Mouse (Mus musculus): ENCODE measurements at regions not wholly inside any gene's neighbourhood (a gene's known extent, or its start where the extent isn't known, plus 50 kb on each side); places are given as distances from the start of the nearest gene placed in this dataset.

DNA sequence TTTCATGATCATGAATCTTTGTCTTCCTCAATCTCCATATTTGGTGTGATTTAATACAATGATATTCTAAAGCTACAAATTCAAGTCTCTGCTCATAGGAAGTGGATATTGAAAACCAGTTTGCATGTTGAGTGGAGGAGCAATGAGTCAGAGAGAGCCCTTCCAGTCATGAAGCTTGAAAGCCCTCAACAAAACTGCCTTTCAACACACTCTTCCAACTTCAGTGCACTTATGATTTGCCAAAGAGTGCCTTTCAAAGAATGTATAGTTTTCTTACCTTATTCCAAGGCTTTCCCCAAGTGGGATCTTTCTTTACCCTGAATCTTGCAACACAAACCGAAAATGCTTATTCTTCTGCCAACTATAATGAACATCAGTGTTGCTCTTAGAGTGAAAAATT is 690.6 kb downstream of the Hdgfl1 start:
- ATAC-seq (no peak), DNase-seq (ENCODE audit: low read depth, low spot score) (no peak)
- H3K27me3 ChIP-seq: peaks cover 3% of the 10 kb centered on the region
- in situ Hi-C loops (cut with MboI; ENCODE audit: low pct_unique_long_range_greater_than_20kb): no loop called here
- ChIA-PET POLR2A (no interaction called here), CTCF (no interaction called here)
- no peak for TF ChIP-seq CTCF (IDR thresholded peaks at IDR 0.05)

GRCm38 (mm10) chr13:26061322-26061721 is 708.6 kb downstream of the Hdgfl1 start:
- POLR2A ChIA-PET: no interaction called here

GRCm38 (mm10) chr13:26037699-26038098 is 732.3 kb downstream of the Hdgfl1 start:
- CTCF ChIA-PET: interaction anchor here (0.6 kb wide), 1 partner anchor 8 kb away, joined by 3 read pairs; no protein-coding TSS in a partner anchor
- POLR2A ChIA-PET: no interaction called here
- H3K27me3 ChIP-seq: peaks cover 13% of the 10 kb centered on the region
- DNase-seq (ENCODE audit: low read depth, low spot score) (no peak), ATAC-seq (no peak)
- TF ChIP-seq CTCF (IDR thresholded peaks at IDR 0.05): no peak
- in situ Hi-C loops (cut with MboI; ENCODE audit: low pct_unique_long_range_greater_than_20kb): no loop called here

More at GRCm38 (mm10) chr13:26061322-26061721, 708.6 kb downstream of the Hdgfl1 start:
- DNase-seq (ENCODE audit: low read depth, low spot score): no peak
- H3K27me3 ChIP-seq: peaks cover 11% of the 10 kb centered on the region
- CTCF ChIA-PET: no interaction called here
- no peak for ATAC-seq
- in situ Hi-C loops (cut with MboI; ENCODE audit: low pct_unique_long_range_greater_than_20kb): no loop called here
- no peak for TF ChIP-seq CTCF (IDR thresholded peaks at IDR 0.05)

DNA sequence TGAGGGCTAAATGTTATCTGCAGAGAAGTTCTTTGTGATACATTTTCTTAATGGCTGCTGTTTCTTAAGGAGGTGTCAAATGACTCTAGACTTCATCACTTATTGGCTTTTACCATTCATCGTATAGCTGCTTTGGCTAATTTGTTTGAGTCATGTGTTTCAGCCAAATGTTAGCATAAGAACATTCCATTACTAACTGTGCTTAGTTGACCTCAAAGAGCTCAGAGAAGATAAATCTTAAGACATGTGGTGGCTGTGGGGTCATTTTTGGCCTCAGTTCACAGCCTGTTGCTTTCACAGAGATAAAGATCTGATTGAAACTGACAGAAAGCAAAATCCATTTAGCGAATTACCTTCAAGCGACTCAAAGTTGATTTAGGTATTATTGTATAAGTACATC is 743.6 kb downstream of the Hdgfl1 start:
- CTCF ChIA-PET: interaction anchor here (1.2 to 1.6 kb wide), 2 partner anchors 10 to 44 kb away, joined by 3 read pairs; no protein-coding TSS in a partner anchor
- DNase-seq (ENCODE audit: low read depth, low spot score): no peak

DNA sequence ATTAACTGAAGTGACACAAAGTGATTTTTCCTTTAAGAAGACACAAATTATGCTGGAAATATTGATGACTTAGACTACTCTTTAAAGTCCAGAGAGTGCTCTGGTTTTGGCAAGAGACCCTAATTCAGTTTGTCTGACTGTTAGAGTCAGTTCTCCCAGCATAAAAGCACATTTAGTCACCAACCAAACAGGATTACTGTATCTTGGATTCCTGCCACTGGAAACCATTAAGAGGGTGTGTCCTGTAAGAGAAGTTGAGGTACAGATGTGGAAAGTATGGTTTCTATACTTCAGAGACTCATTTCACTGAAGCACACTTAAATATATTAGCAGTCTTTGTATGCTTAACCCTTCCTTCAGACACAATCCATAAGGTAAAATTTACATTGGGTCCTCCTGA is 745.3 kb downstream of the Hdgfl1 start:
- DNase-seq (ENCODE audit: low read depth, low spot score) (no peak), ATAC-seq (no peak)
- H3K27me3 ChIP-seq: peaks cover 3% of the 10 kb centered on the region
- no peak for TF ChIP-seq CTCF (IDR thresholded peaks at IDR 0.05)
- in situ Hi-C loops (cut with MboI; ENCODE audit: low pct_unique_long_range_greater_than_20kb): no loop called here
- ChIA-PET CTCF (no interaction called here), POLR2A (no interaction called here)

More for the DNA sequence above, 743.6 kb downstream of the Hdgfl1 start:
- POLR2A ChIA-PET: interaction anchor here (0.6 kb wide), 1 partner anchor 107 kb away, joined by 4 read pairs; no protein-coding TSS in a partner anchor
- no peak for ATAC-seq
- in situ Hi-C loops (cut with MboI; ENCODE audit: low pct_unique_long_range_greater_than_20kb): no loop called here
- TF ChIP-seq CTCF (IDR thresholded peaks at IDR 0.05): no peak
- H3K27me3 ChIP-seq: peaks cover 3% of the 10 kb centered on the region

DNA sequence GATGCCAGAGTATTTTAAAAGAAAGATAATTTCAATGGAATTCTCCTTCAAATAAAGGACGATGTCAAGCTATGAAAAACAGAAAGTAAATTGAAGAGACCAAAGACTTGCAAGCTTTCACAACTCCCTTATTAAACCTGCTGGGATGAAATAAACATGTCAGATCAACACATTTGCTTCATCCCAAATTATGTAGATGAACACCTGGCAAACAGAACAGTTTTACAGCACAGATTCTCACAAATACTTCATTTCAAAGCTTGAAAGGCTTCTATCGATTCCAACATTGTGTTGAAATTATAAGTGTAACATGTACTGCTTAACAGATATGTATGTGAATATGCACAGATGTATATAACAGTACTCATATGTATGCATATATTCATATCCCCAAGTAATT is 749.5 kb downstream of the Hdgfl1 start:
- CTCF ChIA-PET: no interaction called here
- TF ChIP-seq CTCF (IDR thresholded peaks at IDR 0.05): no peak
- in situ Hi-C loops (cut with MboI; ENCODE audit: low pct_unique_long_range_greater_than_20kb): no loop called here
- DNase-seq (ENCODE audit: low read depth, low spot score): no peak
- H3K27me3 ChIP-seq: peaks cover 5% of the 10 kb centered on the region
- POLR2A ChIA-PET: no interaction called here
- no peak for ATAC-seq

DNA sequence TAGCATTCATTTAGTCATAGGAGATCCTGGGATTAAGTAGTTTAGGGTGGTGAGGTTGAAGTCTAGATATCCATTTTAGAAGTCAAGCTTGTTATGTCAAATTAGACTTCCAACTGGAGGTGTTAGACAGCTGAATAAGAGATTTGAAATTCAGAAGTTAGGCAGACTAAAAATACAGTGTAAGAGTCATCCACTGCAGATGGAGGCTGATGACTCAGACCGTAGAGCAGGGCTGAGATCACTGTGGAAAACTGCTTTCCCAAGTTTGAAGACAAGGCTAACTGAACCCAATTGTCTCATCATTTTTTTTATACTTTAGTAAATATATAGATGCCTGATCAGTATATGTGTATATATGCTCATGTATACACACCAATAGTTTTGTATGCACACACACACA is 738.8 kb upstream of the Nrsn1 start:
- no peaks in the 10 kb centered on the region for H3K27me3 ChIP-seq
- CTCF ChIA-PET: no interaction called here
- peak; percentile 12 for DNase-seq (ENCODE audit: low read depth, low spot score)
- no peak for ATAC-seq
- POLR2A ChIA-PET: no interaction called here
- TF ChIP-seq CTCF (IDR thresholded peaks at IDR 0.05): no peak
- in situ Hi-C loops (cut with MboI; ENCODE audit: low pct_unique_long_range_greater_than_20kb): no loop called here

DNA sequence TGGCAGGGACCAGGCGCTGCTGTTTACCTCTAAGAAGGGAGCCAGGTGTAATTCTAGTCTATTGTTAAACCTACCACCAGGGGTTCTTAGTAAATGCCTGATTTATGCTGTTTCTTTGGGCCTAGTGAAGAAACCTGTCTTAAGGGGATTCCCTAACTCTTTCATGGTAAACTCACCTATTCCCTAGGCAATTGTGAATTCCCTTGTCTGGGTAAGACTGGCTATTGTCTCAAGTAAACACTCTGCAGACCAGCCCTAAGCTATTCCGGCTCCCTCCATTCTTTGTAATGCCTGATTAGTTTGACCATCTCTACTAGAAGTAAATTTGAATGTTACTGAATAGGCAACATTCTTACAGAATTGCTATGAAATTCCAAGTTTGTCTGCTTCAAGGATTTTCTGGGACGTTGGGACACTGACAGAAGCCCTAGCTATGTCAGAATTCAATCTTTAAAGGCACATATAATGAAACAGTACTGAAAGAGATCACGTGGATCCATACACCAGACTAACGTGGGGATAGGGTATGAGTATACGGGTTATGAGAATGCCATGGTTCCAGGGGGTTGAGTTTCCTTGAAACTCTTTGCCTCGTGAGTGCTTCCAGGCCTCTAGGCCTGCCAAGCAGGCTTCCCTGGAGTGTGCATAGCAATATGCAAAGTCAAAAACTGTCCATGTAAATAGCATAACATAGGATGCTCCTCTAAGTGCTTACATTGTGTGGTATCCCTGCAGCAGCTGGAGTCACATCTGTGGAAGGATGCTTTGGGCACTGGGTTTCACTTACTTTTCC is 734.7 kb upstream of the Nrsn1 start:
- CTCF ChIA-PET: no interaction called here
- no peak for DNase-seq (ENCODE audit: low read depth, low spot score)
- ATAC-seq: no peak
- in situ Hi-C loops (cut with MboI; ENCODE audit: low pct_unique_long_range_greater_than_20kb): no loop called here
- POLR2A ChIA-PET: no interaction called here
- no peaks in the 10 kb centered on the region for H3K27me3 ChIP-seq
- TF ChIP-seq CTCF (IDR thresholded peaks at IDR 0.05): no peak

DNA sequence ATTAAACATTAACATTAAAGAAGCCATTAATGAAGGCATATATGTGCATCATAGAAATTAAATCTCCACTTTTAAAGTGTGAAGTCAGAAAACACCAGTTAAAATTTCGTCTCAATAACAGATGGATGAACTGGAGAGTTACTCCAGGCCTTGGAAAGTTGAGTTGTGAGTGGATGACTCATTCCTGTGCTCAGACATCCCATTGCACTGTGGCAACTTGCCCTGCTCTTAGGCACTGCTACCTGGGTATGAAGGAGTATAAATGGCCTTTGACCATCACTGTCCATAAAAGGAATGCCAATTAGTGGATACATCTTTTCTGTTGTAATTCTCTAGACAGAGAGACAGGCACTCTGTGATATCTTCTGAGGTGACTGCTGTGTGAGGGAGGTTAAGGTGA is 723.2 kb upstream of the Nrsn1 start:
- ChIA-PET POLR2A (no interaction called here), CTCF (no interaction called here)
- peaks cover 4% of the 10 kb centered on the region for H3K27me3 ChIP-seq
- ATAC-seq (peak; percentile 67), DNase-seq (ENCODE audit: low read depth, low spot score) (no peak)
- no peak for TF ChIP-seq CTCF (IDR thresholded peaks at IDR 0.05)
- in situ Hi-C loops (cut with MboI; ENCODE audit: low pct_unique_long_range_greater_than_20kb): no loop called here

GRCm38 (mm10) chr13:25989067-25989756 is 718.9 kb upstream of the Nrsn1 start:
- ChIA-PET CTCF (no interaction called here), POLR2A (interaction anchor here (0.6 to 1.0 kb wide), 2 partner anchors 8 to 937 kb away, joined by 3 read pairs; no protein-coding TSS in a partner anchor)
- no peak for DNase-seq (ENCODE audit: low read depth, low spot score)
- in situ Hi-C loops (cut with MboI; ENCODE audit: low pct_unique_long_range_greater_than_20kb): no loop called here
- ATAC-seq: no peak
- no peak for TF ChIP-seq CTCF (IDR thresholded peaks at IDR 0.05)
- H3K27me3 ChIP-seq: no peaks in the 10 kb centered on the region

DNA sequence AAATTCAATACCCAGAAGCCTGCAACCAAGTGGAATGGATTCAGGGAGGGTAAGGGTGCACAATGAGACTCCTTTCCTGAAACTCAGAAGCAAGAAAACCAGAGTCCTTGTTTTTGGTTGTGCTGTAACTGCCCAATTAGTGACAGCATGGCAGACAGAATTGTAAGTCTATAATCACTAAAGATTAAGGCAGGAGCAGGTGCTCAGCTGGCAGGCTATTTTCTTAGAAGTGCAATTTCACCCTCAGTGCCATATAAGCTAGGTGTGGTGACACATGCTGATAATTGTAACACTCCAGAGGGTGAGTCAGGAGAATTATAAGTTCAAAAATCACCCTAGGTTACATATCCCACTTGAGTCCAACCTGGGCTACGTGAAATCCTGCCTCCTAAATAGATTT is 714.2 kb upstream of the Nrsn1 start:
- in situ Hi-C loops (cut with MboI; ENCODE audit: low pct_unique_long_range_greater_than_20kb): no loop called here
- DNase-seq (ENCODE audit: low read depth, low spot score): no peak
- TF ChIP-seq CTCF (IDR thresholded peaks at IDR 0.05): no peak
- ATAC-seq: no peak
- ChIA-PET CTCF (no interaction called here), POLR2A (interaction anchor here (0.6 kb wide), 1 partner anchor 11 kb away, joined by 3 read pairs; no protein-coding TSS in a partner anchor)
- H3K27me3 ChIP-seq: no peaks in the 10 kb centered on the region

Measured in Patski (cell line).